Mouse (Mus musculus) right cerebral cortex, postnatal 10 days (tissue): ENCODE data around the gene Rtn2.

Source experiments
- DNase-seq, 2 experiments: peaks; one replicate each; pipeline ENCODE4 v3.0.0; 2021; ENCODE audit warnings: low spot score in 2 of 2

Rtn2 gene

GRCm38 (mm10) chr7:19282385-19282784 lies at the start of gene Rtn2:
Rtn2 (plus strand) TSS chr7:19282624.
- DNase-seq: peak; percentile 92

- DNase-seq: no peak
Observed at GRCm38 (mm10) chr7:19234652-19235051, 47.8 kb upstream of the Rtn2 start.

- DNase-seq: no peak
Observed at GRCm38 (mm10) chr7:19235092-19235671, 47.2 kb upstream of the Rtn2 start.

DNA sequence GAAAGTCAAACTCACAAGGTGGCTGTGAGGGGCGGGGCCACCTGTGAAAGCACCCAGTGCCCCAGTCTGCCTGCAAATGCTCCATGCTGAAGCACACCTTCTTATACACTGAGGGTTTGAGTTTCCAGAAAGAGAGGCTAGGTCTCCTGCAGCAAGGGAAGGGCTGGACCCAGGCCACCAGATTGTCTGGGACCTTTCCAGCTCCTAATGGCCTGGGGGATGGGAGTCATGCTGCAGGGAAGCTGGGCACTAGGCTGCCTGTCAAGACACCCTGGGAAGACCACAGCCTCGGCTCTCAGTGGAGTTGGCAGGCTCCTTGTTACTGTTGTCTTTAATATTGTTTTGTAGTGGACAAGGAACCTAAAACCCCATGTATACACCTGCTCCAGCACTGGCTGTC lies 46.0 kb upstream of the Rtn2 start:
- DNase-seq: no peak

GRCm38 (mm10) chr7:19238344-19238743 lies 44.1 kb upstream of the Rtn2 start:
- no peak for DNase-seq

- DNase-seq: peak; percentile 92 to 94
Observed at GRCm38 (mm10) chr7:19239423-19239822, 43.0 kb upstream of the Rtn2 start.

- no peak for DNase-seq
Observed at GRCm38 (mm10) chr7:19239986-19240385, 42.4 kb upstream of the Rtn2 start.

GRCm38 (mm10) chr7:19240905-19241463 lies 41.4 kb upstream of the Rtn2 start:
- DNase-seq: no peak

DNA sequence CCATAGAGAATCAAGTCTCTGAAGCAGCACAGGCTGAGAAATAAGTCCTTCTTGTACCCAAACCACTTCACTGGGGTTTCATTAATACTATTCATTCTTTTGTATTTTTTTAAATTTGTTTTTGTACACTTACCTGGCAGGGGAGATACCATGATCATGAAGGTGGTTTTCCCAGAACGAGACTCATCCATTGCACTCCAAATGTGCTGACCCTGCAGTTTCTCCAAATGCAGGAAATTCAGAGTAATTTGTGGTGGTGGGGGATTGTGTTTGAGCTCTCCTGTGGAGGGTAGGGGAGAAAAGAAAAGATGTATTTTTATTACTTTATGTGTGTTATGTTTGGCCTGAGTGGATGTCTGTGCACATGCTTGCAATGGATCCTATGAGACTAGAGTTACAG lies 40.4 kb upstream of the Rtn2 start:
- no peak for DNase-seq

DNA sequence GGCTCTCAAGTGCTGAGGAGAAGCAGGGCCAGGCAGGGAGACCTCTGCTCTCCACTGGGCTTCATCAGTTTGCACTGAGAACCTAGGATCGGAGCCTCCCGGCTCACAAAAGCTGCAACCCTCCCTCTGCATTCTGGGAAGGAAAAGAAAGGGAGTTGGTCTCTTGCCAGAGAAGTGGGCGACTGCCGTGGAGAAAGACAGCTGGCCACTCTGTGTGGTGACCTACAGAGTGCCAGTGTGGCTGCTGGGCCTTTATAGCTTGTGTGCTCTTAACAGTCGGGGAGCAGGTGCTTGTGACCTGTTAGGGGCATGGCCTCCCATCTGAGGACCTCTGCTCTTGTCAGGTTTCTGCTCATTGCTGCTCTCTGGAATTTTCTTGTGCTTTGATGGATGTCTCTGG lies 38.6 kb upstream of the Rtn2 start:
- peak in 1 of 2 experiments; percentile 59 for DNase-seq

- DNase-seq: no peak
Observed at GRCm38 (mm10) chr7:19245083-19245482, 37.3 kb upstream of the Rtn2 start.

DNA sequence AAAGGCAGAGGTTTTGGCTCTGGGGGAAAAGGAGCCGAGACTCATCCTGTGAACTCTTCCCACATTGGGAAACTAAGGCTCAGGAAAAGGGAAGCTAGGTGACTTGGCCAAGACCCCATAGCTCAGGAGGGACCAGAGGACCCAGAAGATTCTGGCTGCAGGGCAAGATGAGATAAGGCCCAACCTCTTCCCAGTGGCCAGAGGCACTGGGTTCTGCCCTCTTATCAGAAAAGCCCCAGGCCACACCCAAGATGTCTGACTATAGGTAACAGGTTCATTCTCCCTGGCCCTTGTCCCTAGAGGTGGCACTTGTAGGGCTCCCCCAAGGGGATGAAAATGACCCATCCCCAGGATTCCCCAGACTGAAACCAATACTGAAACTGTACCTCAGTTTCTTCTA lies 35.6 kb upstream of the Rtn2 start:
- no peak for DNase-seq

- DNase-seq: no peak
Observed at GRCm38 (mm10) chr7:19247511-19247910, 34.9 kb upstream of the Rtn2 start.

GRCm38 (mm10) chr7:19252078-19252477 lies 30.3 kb upstream of the Rtn2 start:
- no peak for DNase-seq

GRCm38 (mm10) chr7:19253437-19253836 lies 29.0 kb upstream of the Rtn2 start:
- no peak for DNase-seq

DNA sequence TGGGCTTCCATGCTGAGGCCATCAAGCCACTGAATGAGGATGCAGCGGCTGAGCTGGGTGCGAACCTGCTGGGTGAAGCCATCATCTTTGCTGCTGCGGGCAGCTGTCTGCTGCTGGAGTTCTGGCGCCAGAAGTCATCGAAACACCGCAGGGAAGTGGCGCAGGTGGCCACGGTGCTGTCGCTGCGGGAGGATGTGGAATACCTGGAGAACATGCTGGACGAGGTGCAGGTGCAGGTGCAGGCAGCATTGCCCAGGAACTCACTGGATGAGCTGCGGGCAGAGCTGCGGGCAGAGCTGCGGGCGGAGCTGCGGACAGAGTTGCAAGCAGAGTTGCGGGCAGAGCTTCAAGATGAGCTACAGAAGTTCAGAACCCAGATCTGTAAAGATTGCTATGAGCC lies 27.0 kb upstream of the Rtn2 start:
- DNase-seq: no peak

DNA sequence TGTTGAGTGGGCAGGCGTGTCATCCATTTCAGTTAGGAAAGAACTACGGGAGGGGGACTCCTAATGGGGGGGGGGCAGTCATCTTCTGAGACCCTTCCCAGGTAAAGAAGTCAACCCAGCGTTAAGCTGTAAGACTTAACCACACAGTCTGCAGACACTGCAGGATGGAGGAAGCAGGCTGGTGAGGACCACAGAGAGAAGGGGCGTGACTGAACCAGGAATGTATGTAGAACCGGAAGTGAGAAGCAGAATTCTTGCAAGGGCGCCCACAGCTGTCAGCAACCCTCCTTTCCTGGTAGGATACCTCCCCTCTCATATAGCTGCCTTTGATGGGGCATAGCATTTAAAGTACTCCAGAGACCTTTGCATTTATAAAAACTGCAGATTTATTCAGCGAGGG lies 25.9 kb upstream of the Rtn2 start:
- DNase-seq: no peak

- peak; percentile 74 to 82 for DNase-seq
Observed at GRCm38 (mm10) chr7:19257390-19258022, 24.9 kb upstream of the Rtn2 start.

DNA sequence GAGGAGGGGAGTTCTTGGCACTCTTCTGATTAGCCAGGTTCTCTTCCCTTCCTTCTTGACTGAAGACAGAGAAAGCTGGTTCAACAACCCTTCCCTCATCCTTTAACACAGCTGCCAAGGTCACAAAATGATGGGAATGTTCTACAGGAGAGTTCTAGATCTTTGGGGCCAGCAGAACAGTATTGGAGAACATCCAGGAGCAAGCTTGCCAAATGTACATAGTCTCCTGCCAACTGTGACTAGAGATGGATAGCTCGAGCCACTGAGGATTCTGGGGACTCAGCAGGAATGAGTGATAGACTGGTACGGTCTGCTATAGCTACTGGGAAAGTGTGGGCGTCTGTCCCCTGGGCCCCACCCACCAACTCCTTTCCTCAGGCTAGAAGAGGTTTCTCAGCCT lies 24.1 kb upstream of the Rtn2 start:
- no peak for DNase-seq

- DNase-seq: no peak
Observed at GRCm38 (mm10) chr7:19265147-19265546, 17.3 kb upstream of the Rtn2 start.

- DNase-seq: no peak
Observed at GRCm38 (mm10) chr7:19265928-19266822, 16.2 kb upstream of the Rtn2 start.

DNA sequence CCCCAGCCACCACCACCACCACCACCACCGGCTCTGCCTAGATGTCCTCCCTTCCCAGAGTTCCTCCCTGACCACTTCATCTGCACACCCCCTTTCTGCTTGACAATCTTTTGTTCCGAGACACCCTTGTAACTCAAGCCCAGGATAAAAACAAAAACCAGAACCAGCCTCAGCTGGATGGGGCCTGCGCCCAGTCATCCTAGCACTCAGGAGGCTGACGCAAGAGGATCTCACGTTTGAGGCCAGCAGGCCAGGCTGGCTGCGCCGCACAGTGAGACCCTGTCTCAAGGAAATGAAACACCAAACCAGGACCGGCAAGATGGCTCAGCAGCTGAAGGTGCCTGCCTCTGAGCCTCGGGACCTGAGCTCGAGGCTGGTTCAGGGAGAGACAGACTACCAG lies 15.4 kb upstream of the Rtn2 start:
- no peak for DNase-seq
